Mouse (Mus musculus) heart, embryonic 15.5 days (tissue): ENCODE results near the gene Emc8. TPM values are rescaled to one million over a fixed set of nuclear protein-coding genes. Genes with fewer than 3 reads are reported as not detected.

Experiments used
- ATAC-seq: fragments of 200-750 bp; cut with Nextera tagmentation; replicated peaks from 2 replicates; pipeline ENCODE4 v1.8.0; 2017; ENCODE audit warnings: low read depth, moderate TSS enrichment; ENCODE audit not compliant: insufficient number of reproducible peaks, insufficient read depth, low FRiP score
- H3K27ac ChIP-seq: fragments of 300-500 bp; sonication (generic); 2 replicates; pipeline ENCODE4 v1.5.1; 2015; ENCODE audit warnings: mild to moderate bottlenecking, inconsistent platforms
- H3K27me3 ChIP-seq: fragments of 300-500 bp; sonication (generic); 2 replicates; pipeline ENCODE4 v1.6.1; 2015; ENCODE audit warnings: inconsistent platforms
- H3K36me3 ChIP-seq: fragments of 300-500 bp; sonication (generic); 2 replicates; pipeline ENCODE4 v1.6.1; 2015; ENCODE audit warnings: mild to moderate bottlenecking, inconsistent platforms
- H3K4me1 ChIP-seq: fragments of 300-500 bp; sonication (generic); replicated peaks from 2 replicates; pipeline ENCODE4 v1.6.1; 2015; ENCODE audit warnings: inconsistent platforms
- H3K4me2 ChIP-seq: fragments of 300-500 bp; sonication (generic); 2 replicates; pipeline ENCODE4 v1.6.1; 2015; ENCODE audit warnings: inconsistent platforms, mild to moderate bottlenecking, moderate library complexity
- H3K4me3 ChIP-seq: fragments of 300-500 bp; sonication (generic); 2 replicates; pipeline ENCODE4 v1.5.1; 2015; ENCODE audit warnings: mild to moderate bottlenecking, inconsistent platforms
- H3K9ac ChIP-seq: fragments of 300-500 bp; sonication (generic); 2 replicates; pipeline ENCODE4 v1.6.1; 2015; ENCODE audit warnings: mild to moderate bottlenecking, inconsistent platforms
- H3K9me3 ChIP-seq: fragments of 300-500 bp; sonication (generic); replicated peaks from 2 replicates; pipeline ENCODE4 v1.6.1; 2016; ENCODE audit warnings: inconsistent platforms
- WGBS: fragments of 180-500 bp; shearing (Covaris S2); methylation state at CpG from one replicate; pipeline ENCODE4 v1.1.7; 2015; ENCODE audit warnings: mixed read lengths; 5-methylcytosine and 5-hydroxymethylcytosine counted together
- polyA plus RNA-seq: library from polyadenylated mRNA; unstranded; fragments of >200 nt; fragmentation: Nextera tagmentation; extraction: Ambion mirVana; gene quantifications from 2 replicates; pipeline ENCODE4 v1.2.1, GENCODE M21; 2015

Emc8 gene
- 144 and 163 TPM in 2 replicates for polyA plus RNA-seq

GRCm38 (mm10) chr8:120668374-120668905, at the start of gene Emc8:
Emc8 (minus strand) TSS chr8:120668573.
- Histone ChIP-seq H3K27ac (peak within 1 kb of the TSS; percentile 93), H3K9me3 (no peaks in the 10 kb centered on the region), H3K4me1 (peaks cover 51% of the 10 kb centered on the region), H3K27me3 (no peaks in the 10 kb centered on the region), H3K9ac (peak within 1 kb of the TSS; percentile 98), H3K4me2 (peak within 1 kb of the TSS; percentile 80), H3K4me3 (peak within 1 kb of the TSS; percentile 99), H3K36me3 (peaks cover 37% of the 10 kb centered on the region)
- under 1% methylated on average over 51 of the region's 51 CpGs for WGBS
- ATAC-seq, result peak; percentile 51

GRCm38 (mm10) chr8:120715996-120716680, 47.8 kb upstream of the Emc8 start:
- no peak for ATAC-seq
- Histone ChIP-seq H3K4me1 (0 out of 2 replicates have a peak, but pooled peaks cover 3% of the 10 kb centered on the region), H3K9ac (no peak overlapping the region), H3K36me3 (no peaks in the 10 kb centered on the region), H3K9me3 (no peaks in the 10 kb centered on the region), H3K27ac (no peak overlapping the region), H3K27me3 (peaks cover 6% of the 10 kb centered on the region; the same call in 1 of the 2 replicates), H3K4me3 (no peak overlapping the region), H3K4me2 (no peak overlapping the region)
- WGBS, result 73% methylated on average over 15 of the region's 15 CpGs

- H3K9ac ChIP-seq, result no peak overlapping the region
- no peaks in the 10 kb centered on the region for H3K36me3 ChIP-seq
- no peak overlapping the region for H3K4me3 ChIP-seq
- ATAC-seq, result no peak
- H3K27me3 ChIP-seq, result peaks cover 6% of the 10 kb centered on the region; the same call in 1 of the 2 replicates
- WGBS, result 63% methylated on average over 6 of the region's 6 CpGs
- 0 out of 2 replicates have a peak, but pooled peaks cover 3% of the 10 kb centered on the region for H3K4me1 ChIP-seq
- H3K9me3 ChIP-seq, result no peaks in the 10 kb centered on the region
- H3K4me2 ChIP-seq, result no peak overlapping the region
- H3K27ac ChIP-seq, result no peak overlapping the region
Measured at GRCm38 (mm10) chr8:120715200-120715599, 46.8 kb upstream of the Emc8 start.

GRCm38 (mm10) chr8:120709176-120709575, 40.8 kb upstream of the Emc8 start:
- H3K4me3 ChIP-seq, result no peak overlapping the region
- 0 out of 2 replicates have a peak, but pooled peaks cover 6% of the 10 kb centered on the region for H3K27me3 ChIP-seq
- H3K36me3 ChIP-seq, result no peaks in the 10 kb centered on the region
- no peak overlapping the region for H3K27ac ChIP-seq
- no peaks in the 10 kb centered on the region for H3K9me3 ChIP-seq
- WGBS, result 69% methylated on average over 10 of the region's 10 CpGs
- no peaks in the 10 kb centered on the region for H3K4me1 ChIP-seq
- ATAC-seq, result no peak
- no peak overlapping the region for H3K4me2 ChIP-seq
- H3K9ac ChIP-seq, result no peak overlapping the region

GRCm38 (mm10) chr8:120706193-120706592, 37.8 kb upstream of the Emc8 start:
- Histone ChIP-seq H3K27ac (no peak overlapping the region), H3K36me3 (no peaks in the 10 kb centered on the region), H3K4me3 (no peak overlapping the region), H3K4me1 (no peaks in the 10 kb centered on the region), H3K9me3 (no peaks in the 10 kb centered on the region), H3K9ac (no peak overlapping the region), H3K27me3 (0 out of 2 replicates have a peak, but pooled peaks cover 6% of the 10 kb centered on the region), H3K4me2 (no peak overlapping the region)
- WGBS, result 81% methylated on average over 3 of the region's 3 CpGs
- no peak for ATAC-seq

GRCm38 (mm10) chr8:120705163-120705562, 36.8 kb upstream of the Emc8 start:
- 75% methylated on average over 15 of the region's 15 CpGs for WGBS

GRCm38 (mm10) chr8:120704203-120704602, 35.8 kb upstream of the Emc8 start:
- Histone ChIP-seq H3K36me3 (no peaks in the 10 kb centered on the region), H3K4me1 (peaks cover 6% of the 10 kb centered on the region), H3K27me3 (0 out of 2 replicates have a peak, but pooled peaks cover 6% of the 10 kb centered on the region), H3K27ac (no peak overlapping the region), H3K9ac (no peak overlapping the region), H3K9me3 (no peaks in the 10 kb centered on the region), H3K4me2 (no peak overlapping the region), H3K4me3 (no peak overlapping the region)
- ATAC-seq, result no peak
- 75% methylated on average over 9 of the region's 9 CpGs for WGBS

More at GRCm38 (mm10) chr8:120705163-120705562, 36.8 kb upstream of the Emc8 start:
- H3K36me3 ChIP-seq, result no peaks in the 10 kb centered on the region
- peaks cover under 1% of the 10 kb centered on the region for H3K4me1 ChIP-seq
- H3K9ac ChIP-seq, result no peak overlapping the region
- no peak overlapping the region for H3K4me2 ChIP-seq
- no peak for ATAC-seq
- no peak overlapping the region for H3K4me3 ChIP-seq
- no peak overlapping the region for H3K27ac ChIP-seq
- no peaks in the 10 kb centered on the region for H3K9me3 ChIP-seq
- H3K27me3 ChIP-seq, result 0 out of 2 replicates have a peak, but pooled peaks cover 6% of the 10 kb centered on the region

GRCm38 (mm10) chr8:120701758-120702465, 33.5 kb upstream of the Emc8 start:
- 0 out of 2 replicates have a peak, but pooled peaks cover 6% of the 10 kb centered on the region for H3K27me3 ChIP-seq
- H3K27ac ChIP-seq, result no peak overlapping the region
- no peak overlapping the region for H3K9ac ChIP-seq
- H3K4me3 ChIP-seq, result no peak overlapping the region
- H3K9me3 ChIP-seq, result no peaks in the 10 kb centered on the region
- H3K4me1 ChIP-seq, result peaks cover 16% of the 10 kb centered on the region
- no peak overlapping the region for H3K4me2 ChIP-seq
- no peaks in the 10 kb centered on the region for H3K36me3 ChIP-seq
- no peak for ATAC-seq
- 47% methylated on average over 19 of the region's 19 CpGs for WGBS

- H3K4me2 ChIP-seq, result no peak overlapping the region
- no peaks in the 10 kb centered on the region for H3K9me3 ChIP-seq
- H3K4me1 ChIP-seq, result peaks cover 28% of the 10 kb centered on the region
- WGBS, result 54% methylated on average over 4 of the region's 4 CpGs
- no peak overlapping the region for H3K4me3 ChIP-seq
- H3K9ac ChIP-seq, result no peak overlapping the region
- H3K36me3 ChIP-seq, result no peaks in the 10 kb centered on the region
- peak overlapping the region; percentile 71 for H3K27ac ChIP-seq
- no peak for ATAC-seq
- 0 out of 2 replicates have a peak, but pooled peaks cover 3% of the 10 kb centered on the region for H3K27me3 ChIP-seq
Measured at GRCm38 (mm10) chr8:120700053-120700452, 31.7 kb upstream of the Emc8 start.

GRCm38 (mm10) chr8:120699565-120699964, 31.2 kb upstream of the Emc8 start:
- 0 out of 2 replicates have a peak, but pooled peaks cover 2% of the 10 kb centered on the region for H3K27me3 ChIP-seq
- H3K4me1 ChIP-seq, result peaks cover 29% of the 10 kb centered on the region
- H3K9ac ChIP-seq, result no peak overlapping the region
- H3K36me3 ChIP-seq, result no peaks in the 10 kb centered on the region
- H3K4me3 ChIP-seq, result no peak overlapping the region
- no peak overlapping the region for H3K4me2 ChIP-seq
- no peak for ATAC-seq
- no peaks in the 10 kb centered on the region for H3K9me3 ChIP-seq
- H3K27ac ChIP-seq, result peak overlapping the region; percentile 71
- 55% methylated on average over 2 of the region's 2 CpGs for WGBS

GRCm38 (mm10) chr8:120699079-120699478, 30.7 kb upstream of the Emc8 start:
- H3K27ac ChIP-seq, result peak overlapping the region; percentile 71

More at GRCm38 (mm10) chr8:120699079-120699478, 30.7 kb upstream of the Emc8 start:
- WGBS, result 61% methylated on average over 6 of the region's 6 CpGs
- Histone ChIP-seq H3K27me3 (no peaks in the 10 kb centered on the region), H3K9me3 (no peaks in the 10 kb centered on the region), H3K9ac (no peak overlapping the region), H3K4me1 (peaks cover 34% of the 10 kb centered on the region), H3K36me3 (no peaks in the 10 kb centered on the region), H3K4me2 (no peak overlapping the region), H3K4me3 (no peak overlapping the region)
- no peak for ATAC-seq
